Mouse (Mus musculus) megakaryocyte, embryonic 14.5 days (primary cell): Measurements from ENCODE around the gene Thap4. TPM values are rescaled to one million over a fixed set of nuclear protein-coding genes. Genes with fewer than 3 reads are reported as not detected.

ENCODE experiments used
- H3K27me3 ChIP-seq: replicated peaks from 2 replicates; pipeline ENCODE3; 2012; ENCODE audit warnings: inconsistent platforms
- H3K36me3 ChIP-seq: replicated peaks from 2 replicates; pipeline ENCODE3; 2012; ENCODE audit warnings: low read length, inconsistent platforms, mixed read lengths
- H3K4me1 ChIP-seq: 2 replicates; pipeline ENCODE4 v1.6.1; 2012; ENCODE audit warnings: inconsistent platforms
- H3K4me3 ChIP-seq: replicated peaks from 2 replicates; pipeline ENCODE3; 2012; ENCODE audit warnings: moderate library complexity, mild to moderate bottlenecking, inconsistent platforms
- H3K9me3 ChIP-seq: 2 replicates; pipeline ENCODE4 v1.6.1; 2012; ENCODE audit warnings: inconsistent platforms
- FLI1 ChIP-seq: IDR thresholded peaks from 2 replicates; pipeline ENCODE4 v1.6.1; 2012; ENCODE audit warnings: low read length, inconsistent platforms, mixed read lengths
- GATA1 ChIP-seq: IDR thresholded peaks from 3 replicates; pipeline ENCODE4 v1.6.1; 2012; ENCODE audit warnings: mixed read lengths, low read length, inconsistent platforms, borderline replicate concordance
- polyA plus RNA-seq: library from polyadenylated mRNA; stranded (reverse); fragments of >175 nt; gene quantifications from 2 replicates; pipeline ENCODE4 v1.2.3, GENCODE M21; 2012; ENCODE audit warnings: low replicate concordance; ENCODE audit not compliant: insufficient read depth

Gene Thap4
- 40.4 and 184 TPM in 2 replicates for polyA plus RNA-seq

DNA sequence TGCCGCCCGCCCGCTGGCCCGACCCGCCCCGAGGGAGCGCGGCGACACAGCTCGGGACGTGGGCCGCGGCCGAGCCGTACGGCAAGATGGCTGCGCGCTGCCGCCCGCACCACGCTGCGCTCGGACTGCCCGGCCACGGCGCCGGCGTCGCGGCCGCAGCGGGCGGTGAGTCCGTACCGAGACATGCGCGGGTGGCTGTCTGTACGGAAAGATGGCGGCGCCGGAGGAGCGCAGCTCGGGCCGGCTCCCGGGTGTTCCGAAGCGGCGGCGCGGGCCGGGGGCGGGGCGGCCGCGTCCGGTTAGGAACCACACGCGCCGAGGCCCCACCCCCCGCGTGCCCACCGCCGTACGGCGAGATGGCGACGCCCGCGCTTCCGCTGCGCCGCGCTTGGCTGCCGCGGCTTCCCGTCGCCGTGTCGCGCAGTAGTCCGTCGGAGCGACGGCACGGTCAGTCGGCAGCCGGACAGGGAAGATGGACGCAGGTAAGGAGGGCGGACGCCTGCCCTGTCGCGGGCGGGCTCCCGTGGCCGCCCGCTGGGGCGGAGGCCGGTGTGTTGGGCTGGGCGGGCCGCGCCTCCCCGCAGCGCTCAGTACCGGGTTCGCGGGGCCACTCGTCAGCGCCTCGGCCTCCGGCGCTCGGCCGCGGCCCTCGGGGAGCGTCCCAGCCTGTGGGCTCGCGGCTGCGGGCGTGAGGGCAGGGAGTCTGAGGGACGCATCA is at the start of gene Thap4:
Gene Thap4, minus strand, starts transcription at position 292 of the 718 bp plus-strand sequence.
- no peak for TF ChIP-seq GATA1
- no peak for TF ChIP-seq FLI1
- peaks cover 59% of the 10 kb centered on the region for H3K4me1 ChIP-seq
- H3K36me3 ChIP-seq: peaks cover 14% of the 10 kb centered on the region
- no peaks in the 10 kb centered on the region for H3K27me3 ChIP-seq
- H3K9me3 ChIP-seq: no peaks in the 10 kb centered on the region
- peak within 1 kb of the TSS; percentile 99 for H3K4me3 ChIP-seq

DNA sequence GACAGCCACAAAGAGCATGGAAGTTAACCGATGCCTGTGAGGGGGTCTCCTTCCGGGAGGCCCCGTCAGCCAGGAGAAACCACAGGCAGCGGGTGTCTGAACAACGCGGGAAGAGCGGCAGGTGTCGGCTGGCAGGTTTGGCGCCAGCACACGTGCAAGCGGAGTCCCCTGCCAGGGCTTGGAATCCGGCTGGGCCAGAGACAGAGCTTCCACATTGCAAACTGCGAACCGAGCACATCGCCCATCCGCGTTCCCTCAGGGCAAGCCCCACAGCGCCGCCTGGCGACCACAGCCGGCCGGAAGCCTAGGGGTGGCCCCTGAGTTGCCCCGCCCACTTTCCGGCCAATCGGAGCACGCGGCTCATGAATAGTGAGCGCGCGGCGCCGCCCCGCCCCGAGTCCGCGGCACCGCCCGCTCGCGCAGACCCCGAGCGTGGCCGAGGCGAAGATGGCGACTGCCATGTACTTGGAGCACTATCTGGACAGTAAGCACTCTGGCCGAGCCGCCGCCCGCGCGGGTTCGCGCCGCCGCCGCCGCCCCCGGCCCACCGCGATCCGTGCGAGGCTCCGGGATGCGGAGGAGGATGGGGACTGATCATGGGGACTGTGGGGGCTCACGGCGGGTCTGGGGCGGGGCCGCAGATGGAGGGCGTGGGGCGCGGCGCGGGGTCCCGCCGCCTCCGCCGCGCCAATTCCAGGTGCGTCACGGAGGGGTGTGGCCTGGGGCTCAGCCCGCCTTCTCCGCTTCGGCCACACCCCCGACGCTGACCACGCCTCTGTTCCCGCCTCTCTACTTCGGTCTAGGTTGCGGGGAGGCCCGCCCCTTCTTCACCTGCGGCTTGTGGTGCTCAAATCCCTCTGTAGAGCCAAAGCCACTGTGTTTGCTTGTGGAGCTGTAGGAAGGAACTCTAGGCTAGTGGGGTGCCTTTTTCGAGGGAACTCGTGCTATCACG is 49.2 kb upstream of the Thap4 start, which contains the start of gene Ing5:
Gene Ing5, plus strand, starts transcription at position 410 of the 952 bp plus-strand sequence.
- TF ChIP-seq FLI1: no peak
- peaks cover 63% of the 10 kb centered on the region for H3K4me1 ChIP-seq
- H3K4me3 ChIP-seq: peak within 1 kb of the TSS; percentile 96
- H3K9me3 ChIP-seq: no peaks in the 10 kb centered on the region
- peaks cover 43% of the 10 kb centered on the region for H3K36me3 ChIP-seq
- H3K27me3 ChIP-seq: no peaks in the 10 kb centered on the region

- Histone ChIP-seq H3K9me3 (no peaks in the 10 kb centered on the region), H3K36me3 (peaks cover 43% of the 10 kb centered on the region), H3K27me3 (no peaks in the 10 kb centered on the region), H3K4me1 (peaks cover 72% of the 10 kb centered on the region), H3K4me3 (peak overlapping the region; percentile 96)
- TF ChIP-seq GATA1 (no peak), FLI1 (no peak)
These were observed 48.1 kb upstream of the Thap4 start for GRCm38 (mm10) chr1:93802771-93803170.

GRCm38 (mm10) chr1:93801741-93802238 is 47.1 kb upstream of the Thap4 start, which contains the start of gene Dtymk:
Gene Dtymk, minus strand, starts transcription at chr1:93801934.
- TF ChIP-seq GATA1 (no peak), FLI1 (peak; percentile 98)
- H3K4me3 ChIP-seq: peak within 1 kb of the TSS; percentile 96
- H3K27me3 ChIP-seq: no peaks in the 10 kb centered on the region
- no peaks in the 10 kb centered on the region for H3K9me3 ChIP-seq
- peaks cover 45% of the 10 kb centered on the region for H3K36me3 ChIP-seq
- peaks cover 80% of the 10 kb centered on the region for H3K4me1 ChIP-seq

DNA sequence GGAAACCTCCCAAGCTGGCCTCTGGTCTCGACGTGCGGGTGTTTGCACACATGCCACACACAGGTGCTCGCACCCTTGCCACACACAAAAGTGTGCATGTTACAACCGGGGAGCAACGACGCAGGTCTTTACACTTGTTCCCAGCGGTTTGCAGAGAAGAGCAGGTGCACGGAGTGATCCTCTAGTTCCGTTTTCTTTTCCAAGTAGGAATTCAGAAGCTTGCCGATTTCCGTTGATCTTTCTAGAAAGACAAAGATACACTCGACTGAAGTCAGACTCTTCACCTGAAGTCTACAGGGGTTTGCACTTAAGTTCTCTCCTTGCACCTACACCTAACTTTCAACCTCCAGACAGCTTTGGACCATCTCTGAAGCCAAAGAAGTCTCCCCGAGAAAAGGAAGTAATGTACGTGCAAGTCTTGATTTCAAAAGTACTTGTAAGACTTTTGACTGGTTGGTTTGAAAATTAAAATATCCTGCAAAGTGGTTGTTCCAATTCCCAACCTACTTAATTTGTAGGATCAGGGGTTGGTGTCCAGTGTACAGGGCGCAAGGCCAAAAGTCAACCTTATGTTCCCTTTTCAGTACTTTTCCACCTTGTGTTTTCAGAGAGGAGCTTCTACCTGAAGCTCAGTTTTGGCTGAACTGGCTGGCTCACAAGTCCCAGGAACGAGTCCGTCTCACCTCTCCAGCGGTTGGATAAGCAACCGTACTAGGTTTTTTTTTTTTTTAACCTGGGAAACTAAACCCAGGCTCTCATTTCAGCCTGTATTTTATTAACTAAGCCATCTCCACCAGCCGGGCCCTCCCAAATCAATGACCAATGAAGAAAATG is 46.2 kb upstream of the Thap4 start:
- TF ChIP-seq GATA1 (no peak), FLI1 (no peak)
- H3K9me3 ChIP-seq: no peaks in the 10 kb centered on the region
- H3K4me1 ChIP-seq: peaks cover 81% of the 10 kb centered on the region
- peak overlapping the region; percentile 96 for H3K4me3 ChIP-seq
- no peaks in the 10 kb centered on the region for H3K27me3 ChIP-seq
- peaks cover 44% of the 10 kb centered on the region for H3K36me3 ChIP-seq

GRCm38 (mm10) chr1:93795886-93796285 is 41.2 kb upstream of the Thap4 start:
- peaks cover 62% of the 10 kb centered on the region for H3K4me1 ChIP-seq
- H3K27me3 ChIP-seq: no peaks in the 10 kb centered on the region
- no peak overlapping the region for H3K4me3 ChIP-seq
- peaks cover 87% of the 10 kb centered on the region for H3K36me3 ChIP-seq
- no peaks in the 10 kb centered on the region for H3K9me3 ChIP-seq
- TF ChIP-seq FLI1 (no peak), GATA1 (no peak)

- Histone ChIP-seq H3K4me3 (no peak overlapping the region), H3K9me3 (no peaks in the 10 kb centered on the region), H3K27me3 (no peaks in the 10 kb centered on the region), H3K36me3 (peaks cover 93% of the 10 kb centered on the region), H3K4me1 (peaks cover 50% of the 10 kb centered on the region)
- TF ChIP-seq GATA1: no peak
These were observed 39.9 kb upstream of the Thap4 start for GRCm38 (mm10) chr1:93794526-93794925.

GRCm38 (mm10) chr1:93786912-93787311 is 32.2 kb upstream of the Thap4 start:
- peaks cover 91% of the 10 kb centered on the region for H3K36me3 ChIP-seq
- H3K27me3 ChIP-seq: no peaks in the 10 kb centered on the region

DNA sequence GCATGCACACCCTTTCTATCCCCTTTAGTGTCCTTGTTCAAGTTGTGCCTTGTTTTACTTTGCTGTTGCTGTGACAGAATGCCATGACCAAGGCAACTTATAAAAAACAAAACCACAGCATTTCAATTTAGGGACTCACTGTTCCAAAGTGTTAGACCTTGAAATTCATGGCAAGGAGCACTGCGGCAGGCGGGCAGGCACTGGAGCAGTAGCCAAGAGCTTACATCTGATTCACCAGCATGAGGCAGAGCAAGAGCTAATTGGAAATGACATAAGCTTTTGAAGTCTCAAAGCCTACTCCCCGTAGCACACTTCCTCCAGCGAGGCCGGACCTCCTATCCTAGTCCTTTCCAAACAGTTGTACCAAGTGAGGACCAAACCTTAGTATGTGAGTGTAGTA is 22.0 kb upstream of the Thap4 start:
- no peaks in the 10 kb centered on the region for H3K9me3 ChIP-seq
- peaks cover 92% of the 10 kb centered on the region for H3K36me3 ChIP-seq
- no peaks in the 10 kb centered on the region for H3K27me3 ChIP-seq
- no peak overlapping the region for H3K4me3 ChIP-seq
- peaks cover 14% of the 10 kb centered on the region for H3K4me1 ChIP-seq
- TF ChIP-seq FLI1 (no peak), GATA1 (no peak)

More at GRCm38 (mm10) chr1:93786912-93787311, 32.2 kb upstream of the Thap4 start:
- H3K9me3 ChIP-seq: no peaks in the 10 kb centered on the region
- TF ChIP-seq FLI1 (no peak), GATA1 (no peak)
- H3K4me1 ChIP-seq: peaks cover 27% of the 10 kb centered on the region
- no peak overlapping the region for H3K4me3 ChIP-seq
